In genomic region chr11:88404816-88405613, GRCm38 (mm10) we compare ENCODE assay signal across 9 mouse cellular contexts.
DNase-seq lines count a peak whose midpoint lies in the region; ATAC-seq lines count a peak whose summit lies in the region.
"Had no signal": no experiment of that assay in that cellular context is flagged by ENCODE, and none has a peak within 500 bp of the region (broad histone marks: within the 10 kb centered on the region; RNA-seq: fewer than 3 reads in every experiment).

No protein-coding gene starts in this region.

- 44% methylated on average over 17 of the region's 17 CpGs for WGBS in forebrain, embryonic 10.5 days
- WGBS in heart, embryonic 12.5 days = 26% methylated on average over 17 of the region's 17 CpGs
- 38% methylated on average over 17 of the region's 17 CpGs for WGBS in kidney, embryonic 14.5 days
- WGBS in limb, embryonic 12.5 days = 43% methylated on average over 17 of the region's 17 CpGs

- H3K9ac ChIP-seq in heart, embryonic 12.5 days = peak overlapping the region; percentile 56
- no peak overlapping the region for H3K9ac ChIP-seq in kidney, embryonic 14.5 days (ENCODE audit: low read depth, low read length)
- H3K9ac ChIP-seq in limb, embryonic 12.5 days (replicated peaks) = no peak overlapping the region
- H3K9ac ChIP-seq: liver, embryonic 15.5 days had no signal

- peaks cover 85% of the 10 kb centered on the region for H3K4me1 ChIP-seq in forebrain, embryonic 10.5 days
- peaks cover 82% of the 10 kb centered on the region for H3K4me1 ChIP-seq in heart, embryonic 12.5 days (replicated peaks)
- H3K4me1 ChIP-seq in kidney, embryonic 14.5 days (ENCODE audit: control insufficient read depth, insufficient read depth, low read length) = peaks cover 37% of the 10 kb centered on the region
- H3K4me1 ChIP-seq in limb, embryonic 12.5 days (replicated peaks) = peaks cover 30% of the 10 kb centered on the region

- H3K27me3 ChIP-seq in forebrain, embryonic 10.5 days (ENCODE audit: poor library complexity, severe bottlenecking) = peaks cover 67% of the 10 kb centered on the region
- H3K27me3 ChIP-seq in heart, embryonic 12.5 days (replicated peaks) = no peaks in the 10 kb centered on the region
- no peaks in the 10 kb centered on the region for H3K27me3 ChIP-seq in kidney, embryonic 14.5 days (ENCODE audit: control insufficient read depth, insufficient read depth, low read length)
- H3K27me3 ChIP-seq in limb, embryonic 12.5 days = no peaks in the 10 kb centered on the region
- H3K27me3 ChIP-seq: liver, embryonic 15.5 days had no signal

- no peak for DNase-seq in forebrain, embryonic 10.5 days (ENCODE audit: extremely low spot score, low spot score)
- peak; percentile 98 for DNase-seq in retina, postnatal 1 day
- DNase-seq in c-Kit-positive CD71-positive TER-119-positive erythroid progenitor cells, embryonic 14.5 days (ENCODE audit: low spot score) = no peak
- DNase-seq in spleen, postnatal 14 days (ENCODE audit: low spot score in 2 of 2) = no peak

- H3K27ac ChIP-seq in forebrain, embryonic 10.5 days = peak overlapping the region; percentile 77
- peak overlapping the region; percentile 97 for H3K27ac ChIP-seq in heart, embryonic 12.5 days (ENCODE audit: poor library complexity, severe bottlenecking)
- H3K27ac ChIP-seq in kidney, embryonic 14.5 days (ENCODE audit: low read depth, low read length) = peak overlapping the region; percentile 55; the same call in 1 of the 2 replicates
- H3K27ac ChIP-seq in limb, embryonic 12.5 days = peak overlapping the region; percentile 53
- H3K27ac ChIP-seq: liver, embryonic 15.5 days had no signal

- no peaks in the 10 kb centered on the region for H3K9me3 ChIP-seq in forebrain, embryonic 10.5 days
- H3K9me3 ChIP-seq in heart, embryonic 12.5 days (replicated peaks) = no peaks in the 10 kb centered on the region
- no peaks in the 10 kb centered on the region for H3K9me3 ChIP-seq in kidney, embryonic 14.5 days (ENCODE audit: control insufficient read depth, low read length)
- H3K9me3 ChIP-seq in limb, embryonic 12.5 days = no peaks in the 10 kb centered on the region
- H3K9me3 ChIP-seq: liver, embryonic 15.5 days had no signal

- ATAC-seq in cerebellum, adult (ENCODE audit: insufficient number of reproducible peaks, low FRiP score, low TSS enrichment) = peak; percentile 57; the same call in 1 of the 2 replicates
- peak; percentile 63; the same call in 1 of the 2 replicates for ATAC-seq in heart, embryonic 12.5 days (ENCODE audit: insufficient number of reproducible peaks, low FRiP score)
- ATAC-seq in kidney, embryonic 14.5 days (ENCODE audit: low FRiP score, low TSS enrichment) = peak; percentile 28; the same call in 1 of the 2 replicates
- 0 out of 2 replicates have a peak, but pooled peaks have one; percentile 38 for ATAC-seq in limb, embryonic 12.5 days (ENCODE audit: insufficient number of reproducible peaks, insufficient read depth, low FRiP score, low TSS enrichment, low read depth)

- peaks cover 57% of the 10 kb centered on the region for H3K36me3 ChIP-seq in forebrain, embryonic 10.5 days (replicated peaks)
- H3K36me3 ChIP-seq in heart, embryonic 12.5 days = peaks cover 12% of the 10 kb centered on the region
- no peaks in the 10 kb centered on the region; the same call in 1 of the 2 replicates for H3K36me3 ChIP-seq in kidney, embryonic 14.5 days (ENCODE audit: control insufficient read depth, insufficient read depth, low read length)
- H3K36me3 ChIP-seq in limb, embryonic 12.5 days = peaks cover 24% of the 10 kb centered on the region; the same call in 1 of the 2 replicates
- H3K36me3 ChIP-seq: liver, embryonic 15.5 days had no signal

- H3K4me2 ChIP-seq in heart, embryonic 12.5 days = peak overlapping the region; percentile 55
- H3K4me2 ChIP-seq in kidney, embryonic 14.5 days (replicated peaks; ENCODE audit: low read depth, low read length) = no peak overlapping the region; the same call in 1 of the 2 replicates
- peak overlapping the region; percentile 31 for H3K4me2 ChIP-seq in limb, embryonic 12.5 days
- H3K4me2 ChIP-seq: liver, embryonic 15.5 days had no signal

- H3K4me3 ChIP-seq in forebrain, embryonic 10.5 days = no peak overlapping the region
- H3K4me3 ChIP-seq in heart, embryonic 12.5 days = no peak overlapping the region
- no peak overlapping the region for H3K4me3 ChIP-seq in kidney, embryonic 14.5 days (ENCODE audit: low read length)
- H3K4me3 ChIP-seq in limb, embryonic 12.5 days (replicated peaks) = no peak overlapping the region
- H3K4me3 ChIP-seq: liver, embryonic 15.5 days had no signal
